Mouse (Mus musculus): ENCODE data around the gene Grin2d. TPM values are rescaled to one million over a fixed set of nuclear protein-coding genes. Genes with fewer than 3 reads are reported as not detected.

Gene Grin2d
- total and polyA plus RNA-seq, 2 experiments from 2014 or later = 6.6 to 51.6 TPM

DNA sequence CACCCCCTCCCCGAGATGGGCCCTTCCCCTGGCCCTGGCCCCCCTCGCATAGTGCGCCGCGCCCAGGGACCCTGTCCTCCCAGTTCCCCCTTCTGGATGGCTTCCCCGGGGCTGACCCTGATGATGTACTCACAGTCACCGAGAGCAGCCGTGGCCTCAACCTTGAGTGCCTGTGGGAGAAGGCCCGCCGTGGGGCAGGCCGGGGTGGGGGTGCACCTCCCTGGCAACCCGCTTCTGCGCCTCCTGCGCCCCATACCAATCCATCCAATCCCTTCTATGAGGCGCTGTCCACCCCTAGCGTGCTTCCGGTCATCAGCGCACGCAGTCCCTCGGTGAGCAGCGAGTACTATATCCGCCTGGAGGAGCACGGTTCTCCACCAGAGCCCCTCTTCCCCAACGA, 84.9 kb downstream of the Grin2d start:
- no peak overlapping the region for H3K9ac ChIP-seq (replicated peaks; ENCODE audit: low read length, poor library complexity, severe bottlenecking)
- H3K4me1 ChIP-seq (ENCODE audit: insufficient read depth, low read length) = no peaks in the 10 kb centered on the region
- H3K27me3 ChIP-seq (ENCODE audit: insufficient read depth, low read length) = no peaks in the 10 kb centered on the region
- no peak for ATAC-seq (ENCODE audit: low FRiP score)
- no peak overlapping the region for H3K4me2 ChIP-seq (ENCODE audit: low read depth, low read length, poor library complexity, severe bottlenecking)
- DNase-seq (ENCODE audit: low spot score) = no peak
- no peak for TF ChIP-seq CTCF (IDR thresholded peaks at IDR 0.05)
- H3K4me3 ChIP-seq (ENCODE audit: low read depth, low read length) = no peak overlapping the region
- H3K36me3 ChIP-seq (ENCODE audit: insufficient read depth, low read length) = peaks cover 67% of the 10 kb centered on the region
- no peaks in the 10 kb centered on the region for H3K9me3 ChIP-seq (ENCODE audit: low read length)
- 87% methylated on average over 24 of the region's 24 CpGs for WGBS
- H3K27ac ChIP-seq (ENCODE audit: low read depth, low read length) = no peak overlapping the region

DNA sequence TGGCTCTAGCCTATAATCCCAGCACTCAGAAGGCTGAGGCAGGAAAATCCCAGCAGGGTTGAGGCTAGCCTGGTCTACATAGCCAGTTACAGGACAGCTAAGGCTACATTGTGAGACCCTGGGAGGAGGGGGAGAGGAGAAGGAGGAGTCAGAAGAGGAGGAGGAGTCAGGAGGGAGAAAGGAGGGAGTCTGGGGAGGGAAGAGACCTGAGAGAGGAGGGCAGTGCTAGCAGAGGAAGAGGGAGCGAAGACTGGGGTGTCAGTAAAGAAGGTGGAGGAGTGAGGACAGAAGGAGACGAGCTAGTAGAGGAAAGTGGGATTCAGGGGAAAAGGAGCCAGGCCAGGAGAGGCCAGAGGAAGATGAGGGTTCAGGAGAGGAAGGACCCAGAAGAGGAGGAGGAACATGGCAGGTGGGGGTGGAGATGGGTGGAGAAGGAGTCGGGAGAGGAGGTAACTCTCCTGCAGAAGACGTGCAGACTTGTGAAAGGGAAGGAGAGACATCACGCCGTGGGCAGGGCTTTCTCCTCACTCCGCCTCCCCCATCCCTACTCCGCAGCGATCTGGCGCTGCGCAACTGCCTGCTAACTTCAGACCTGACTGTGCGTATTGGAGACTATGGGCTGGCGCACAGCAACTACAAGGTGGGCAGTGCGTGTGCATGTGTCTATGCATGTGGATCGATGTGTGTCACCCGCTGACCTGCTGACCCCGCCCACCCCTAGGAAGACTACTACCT, 86.3 kb downstream of the Grin2d start:
- H3K9ac ChIP-seq (replicated peaks; ENCODE audit: low read length, poor library complexity, severe bottlenecking) = no peak overlapping the region
- DNase-seq (ENCODE audit: low spot score) = no peak
- no peaks in the 10 kb centered on the region for H3K4me1 ChIP-seq (ENCODE audit: insufficient read depth, low read length)
- no peak overlapping the region for H3K4me3 ChIP-seq (ENCODE audit: low read depth, low read length)
- H3K9me3 ChIP-seq (ENCODE audit: low read length) = no peaks in the 10 kb centered on the region
- H3K36me3 ChIP-seq (ENCODE audit: insufficient read depth, low read length) = peaks cover 75% of the 10 kb centered on the region
- ATAC-seq (ENCODE audit: low FRiP score) = no peak
- H3K27me3 ChIP-seq (ENCODE audit: insufficient read depth, low read length) = no peaks in the 10 kb centered on the region
- 77% methylated on average over 17 of the region's 17 CpGs for WGBS
- H3K27ac ChIP-seq (ENCODE audit: low read depth, low read length) = no peak overlapping the region
- no peak for TF ChIP-seq CTCF (IDR thresholded peaks at IDR 0.05)
- no peak overlapping the region for H3K4me2 ChIP-seq (ENCODE audit: low read depth, low read length, poor library complexity, severe bottlenecking)

DNA sequence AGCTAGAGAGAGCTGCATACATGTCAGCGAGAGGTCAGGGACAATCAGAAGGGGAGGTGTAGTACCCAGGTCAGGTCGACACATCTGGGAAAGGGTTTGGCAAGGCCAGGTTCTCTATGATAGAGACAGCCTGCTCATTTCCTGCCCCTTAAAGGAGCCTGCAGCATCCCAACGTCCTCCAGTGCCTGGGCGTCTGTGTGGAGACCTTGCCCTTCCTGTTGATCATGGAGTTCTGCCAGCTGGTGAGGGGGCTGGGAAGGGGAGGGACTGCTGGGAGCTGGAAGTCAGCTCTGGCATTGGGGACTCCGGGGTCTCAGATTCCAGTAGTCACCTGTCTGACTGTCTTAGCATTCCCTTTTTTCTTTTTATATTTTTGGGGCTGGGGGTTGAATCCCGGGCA, 87.5 kb downstream of the Grin2d start:
- Histone ChIP-seq H3K9me3 (ENCODE audit: low read length) (no peaks in the 10 kb centered on the region), H3K9ac (replicated peaks; ENCODE audit: low read length, poor library complexity, severe bottlenecking) (0 out of 2 replicates have a peak overlapping the region, but pooled peaks have one; percentile 24), H3K4me2 (ENCODE audit: low read depth, low read length, poor library complexity, severe bottlenecking) (no peak overlapping the region), H3K36me3 (ENCODE audit: insufficient read depth, low read length) (peaks cover 73% of the 10 kb centered on the region), H3K27me3 (ENCODE audit: insufficient read depth, low read length) (no peaks in the 10 kb centered on the region), H3K27ac (ENCODE audit: low read depth, low read length) (no peak overlapping the region), H3K4me3 (ENCODE audit: low read depth, low read length) (no peak overlapping the region), H3K4me1 (ENCODE audit: insufficient read depth, low read length) (peaks cover 3% of the 10 kb centered on the region; the same call in 1 of the 2 replicates)
- no peak for TF ChIP-seq CTCF (IDR thresholded peaks at IDR 0.05)
- no peak for DNase-seq (ENCODE audit: low spot score)
- ATAC-seq (ENCODE audit: low FRiP score) = no peak
- WGBS = 80% methylated on average over 6 of the region's 6 CpGs

DNA sequence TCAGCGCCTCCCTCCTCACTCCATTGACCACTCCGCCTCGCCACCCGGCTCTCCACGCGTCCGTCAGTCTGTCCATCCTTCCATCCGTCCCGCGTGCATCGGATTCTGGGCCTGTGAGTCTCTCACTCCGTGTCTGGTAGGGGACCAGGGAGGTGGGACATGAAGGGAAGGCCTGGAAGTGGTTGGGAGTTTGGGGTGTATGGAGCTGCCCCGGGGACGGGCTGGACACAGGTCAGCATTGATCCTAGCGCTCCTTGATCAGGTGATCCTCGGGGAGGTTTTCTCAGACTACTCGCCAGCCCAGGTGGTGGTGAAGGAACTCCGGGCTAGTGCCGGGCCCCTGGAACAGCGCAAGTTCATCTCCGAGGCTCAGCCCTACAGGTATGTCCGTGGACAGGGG, 90.5 kb downstream of the Grin2d start:
- Histone ChIP-seq H3K36me3 (ENCODE audit: insufficient read depth, low read length) (peaks cover 42% of the 10 kb centered on the region), H3K27ac (ENCODE audit: low read depth, low read length) (no peak overlapping the region), H3K9ac (replicated peaks; ENCODE audit: low read length, poor library complexity, severe bottlenecking) (0 out of 2 replicates have a peak overlapping the region, but pooled peaks have one; percentile 2), H3K9me3 (ENCODE audit: low read length) (no peaks in the 10 kb centered on the region), H3K27me3 (ENCODE audit: insufficient read depth, low read length) (no peaks in the 10 kb centered on the region), H3K4me3 (ENCODE audit: low read depth, low read length) (no peak overlapping the region), H3K4me1 (ENCODE audit: insufficient read depth, low read length) (peaks cover 5% of the 10 kb centered on the region; the same call in 1 of the 2 replicates), H3K4me2 (ENCODE audit: low read depth, low read length, poor library complexity, severe bottlenecking) (peak overlapping the region; percentile 88; the same call in 1 of the 2 replicates)
- ATAC-seq (ENCODE audit: low FRiP score) (no peak), DNase-seq (ENCODE audit: low spot score) (no peak)
- 88% methylated on average over 22 of the region's 22 CpGs for WGBS
- no peak for TF ChIP-seq CTCF (IDR thresholded peaks at IDR 0.05)

DNA sequence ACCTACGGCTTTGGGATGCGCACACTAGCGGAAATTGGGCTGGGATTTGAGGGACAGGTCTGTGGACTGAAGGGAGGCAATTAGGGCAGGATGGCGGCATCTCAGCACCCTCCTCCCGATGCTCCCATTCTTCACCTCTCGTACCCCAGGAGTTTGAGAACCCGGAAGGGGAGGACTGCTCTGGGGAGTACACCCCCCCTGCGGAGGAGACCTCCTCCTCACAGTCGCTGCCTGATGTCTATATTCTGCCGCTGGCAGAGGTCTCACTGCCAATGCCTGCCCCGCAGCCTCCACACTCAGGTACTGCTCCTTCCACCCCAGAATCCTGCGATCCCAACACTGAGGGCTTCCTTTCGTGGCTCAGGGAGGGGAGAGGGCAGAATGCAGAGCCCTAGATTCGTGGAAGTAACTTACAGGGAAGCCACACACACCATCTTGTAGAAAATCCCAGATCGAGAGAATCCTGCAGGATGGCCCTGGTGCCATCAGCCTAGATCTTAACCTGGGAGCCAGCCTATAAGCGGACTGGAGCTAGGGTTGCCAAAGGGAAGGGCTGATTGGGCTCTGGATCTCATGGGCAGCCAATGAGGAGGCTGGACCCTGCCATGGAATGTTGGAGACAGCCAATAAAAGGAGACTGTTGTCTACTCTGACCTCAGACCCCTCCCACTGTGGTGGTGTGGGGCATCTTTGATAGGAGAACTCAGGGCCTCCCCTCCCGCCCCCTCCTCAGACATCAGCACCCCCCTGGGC, 91.3 kb downstream of the Grin2d start:
- WGBS = 12% methylated on average over 16 of the region's 17 CpGs
- no peaks in the 10 kb centered on the region for H3K27me3 ChIP-seq (ENCODE audit: insufficient read depth, low read length)
- no peak for TF ChIP-seq CTCF (IDR thresholded peaks at IDR 0.05)
- peak overlapping the region; percentile 88 for H3K4me2 ChIP-seq (ENCODE audit: low read depth, low read length, poor library complexity, severe bottlenecking)
- H3K4me1 ChIP-seq (ENCODE audit: insufficient read depth, low read length) = peaks cover 5% of the 10 kb centered on the region; the same call in 1 of the 2 replicates
- peak overlapping the region; percentile 92 for H3K4me3 ChIP-seq (ENCODE audit: low read depth, low read length)
- ATAC-seq (ENCODE audit: low FRiP score) (0 out of 2 replicates have a peak, but pooled peaks have one; percentile 9), DNase-seq (ENCODE audit: low spot score) (peak; percentile 87)
- peaks cover 34% of the 10 kb centered on the region for H3K36me3 ChIP-seq (ENCODE audit: insufficient read depth, low read length)
- peak overlapping the region; percentile 99 for H3K9ac ChIP-seq (replicated peaks; ENCODE audit: low read length, poor library complexity, severe bottlenecking)
- peak overlapping the region; percentile 92; the same call in 1 of the 2 replicates for H3K27ac ChIP-seq (ENCODE audit: low read depth, low read length)
- H3K9me3 ChIP-seq (ENCODE audit: low read length) = no peaks in the 10 kb centered on the region
